Mouse (Mus musculus) layer of hippocampus, postnatal 36 days (tissue): ENCODE measurements around the gene Taok1. TPM values are rescaled to one million over a fixed set of nuclear protein-coding genes. Genes with fewer than 3 reads are reported as not detected.
"Not testable (repeated sequence)": the region's sequence is repeated elsewhere in the genome, so short reads cannot be mapped to it uniquely, and the experiment has no call there.

Experiments used
- DNase-seq, 2 experiments: peaks; one replicate each; pipeline ENCODE4 v3.0.0; 2022
- total RNA-seq, 2 experiments: library from RNA; stranded (reverse); gene quantifications; 2 replicates each; pipeline ENCODE4 v1.2.3; 2021

Taok1 gene
- 100 to 1,000 TPM; 114 to 116 TPM for total RNA-seq

GRCm38 (mm10) chr11:77607538-77608455 lies at the start of gene Taok1:
Gene Taok1, minus strand, starts transcription at chr11:77607815.
- DNase-seq, result peak; percentile 89 to 91

- not testable (repeated sequence) for DNase-seq
These were observed 46.0 kb upstream of the Taok1 start for GRCm38 (mm10) chr11:77653406-77654190.

- no peak for DNase-seq
These were observed 44.9 kb upstream of the Taok1 start for GRCm38 (mm10) chr11:77652484-77652883.

DNA sequence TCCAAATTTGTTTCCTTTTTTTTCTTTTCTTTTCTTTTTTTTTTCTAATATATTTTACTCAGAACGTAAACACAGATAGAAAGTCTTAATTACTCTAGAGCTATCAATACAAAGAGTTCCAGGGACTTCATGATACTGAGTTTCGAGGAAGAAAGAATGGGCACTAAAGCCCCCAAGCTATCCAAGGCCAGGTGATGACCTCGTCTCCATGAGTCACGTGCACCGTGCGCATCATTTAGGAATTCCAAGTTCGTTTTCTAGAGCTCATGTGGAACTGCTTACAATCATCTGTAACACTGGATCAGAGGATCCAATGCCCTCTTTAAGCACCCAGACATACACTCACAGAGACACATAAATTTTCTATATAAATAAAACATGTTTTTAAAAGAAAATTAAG lies 41.3 kb upstream of the Taok1 start:
- no peak for DNase-seq

DNA sequence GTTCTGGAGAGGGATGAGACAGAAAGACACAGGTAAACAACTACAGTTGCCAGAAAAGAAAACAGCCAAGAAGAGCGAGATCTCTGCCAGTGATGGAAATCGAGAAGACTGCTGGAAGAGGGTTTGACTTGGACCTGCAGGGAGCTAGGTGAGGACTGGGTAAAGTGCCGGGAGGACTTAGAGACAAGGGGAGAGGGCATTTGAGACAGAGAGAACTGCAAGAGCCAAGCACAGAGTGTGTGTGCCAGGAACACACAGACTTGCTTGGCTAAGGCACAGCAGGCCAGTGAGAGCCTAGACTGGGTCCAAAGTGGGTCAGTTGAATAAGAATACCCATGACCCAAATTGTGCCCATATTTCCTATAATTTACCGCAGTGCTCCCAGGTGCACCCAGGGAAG lies 37.9 kb upstream of the Taok1 start:
- DNase-seq, result peak; percentile 19 to 20

- DNase-seq, result no peak
These were observed 33.8 kb upstream of the Taok1 start for GRCm38 (mm10) chr11:77641390-77641789.

DNA sequence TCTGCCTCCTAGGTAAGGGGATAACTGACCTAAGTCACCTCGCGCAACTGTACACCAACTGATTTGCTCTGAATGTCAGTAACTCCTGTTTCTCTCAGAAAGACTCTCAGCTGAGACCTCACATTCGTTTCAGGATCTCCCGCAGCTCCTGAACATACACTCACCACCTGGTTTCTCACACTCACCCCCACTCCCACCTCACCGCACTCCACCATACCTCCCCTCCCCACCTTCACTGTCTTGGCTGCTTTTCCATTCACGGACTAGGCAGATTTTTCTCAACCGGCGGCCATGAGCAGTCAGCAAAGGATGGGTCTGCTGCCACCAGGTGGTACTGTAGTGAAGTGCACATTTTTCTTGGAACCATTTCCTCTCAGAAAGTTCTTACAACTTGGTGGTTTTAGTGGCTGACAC lies 22.6 kb upstream of the Taok1 start:
- peak; percentile 71 to 82 for DNase-seq

DNA sequence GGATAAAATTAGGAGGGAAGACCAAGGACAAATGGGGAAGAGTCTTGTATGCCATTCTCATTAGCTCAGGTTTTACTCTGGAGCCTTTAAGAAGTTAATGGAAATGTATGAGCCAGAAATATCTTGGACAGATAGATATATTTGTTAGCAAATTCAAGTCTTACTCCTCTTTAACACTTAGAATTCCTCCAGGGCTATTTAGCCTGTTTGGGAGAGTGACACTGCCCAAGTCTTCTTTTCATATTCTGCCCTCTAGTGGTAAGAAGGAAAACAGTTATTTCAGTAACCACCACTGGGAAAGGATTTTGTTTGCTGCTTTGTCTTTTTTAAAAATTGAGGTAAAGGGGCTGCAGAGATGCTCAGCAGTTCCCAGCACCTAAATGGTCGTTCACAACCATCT lies 21.9 kb upstream of the Taok1 start:
- DNase-seq, result no peak

- no peak for DNase-seq
These were observed 19.3 kb upstream of the Taok1 start for GRCm38 (mm10) chr11:77626596-77627535.

GRCm38 (mm10) chr11:77625061-77625855 lies 17.6 kb upstream of the Taok1 start:
- DNase-seq, result peak; percentile 72 to 73

DNA sequence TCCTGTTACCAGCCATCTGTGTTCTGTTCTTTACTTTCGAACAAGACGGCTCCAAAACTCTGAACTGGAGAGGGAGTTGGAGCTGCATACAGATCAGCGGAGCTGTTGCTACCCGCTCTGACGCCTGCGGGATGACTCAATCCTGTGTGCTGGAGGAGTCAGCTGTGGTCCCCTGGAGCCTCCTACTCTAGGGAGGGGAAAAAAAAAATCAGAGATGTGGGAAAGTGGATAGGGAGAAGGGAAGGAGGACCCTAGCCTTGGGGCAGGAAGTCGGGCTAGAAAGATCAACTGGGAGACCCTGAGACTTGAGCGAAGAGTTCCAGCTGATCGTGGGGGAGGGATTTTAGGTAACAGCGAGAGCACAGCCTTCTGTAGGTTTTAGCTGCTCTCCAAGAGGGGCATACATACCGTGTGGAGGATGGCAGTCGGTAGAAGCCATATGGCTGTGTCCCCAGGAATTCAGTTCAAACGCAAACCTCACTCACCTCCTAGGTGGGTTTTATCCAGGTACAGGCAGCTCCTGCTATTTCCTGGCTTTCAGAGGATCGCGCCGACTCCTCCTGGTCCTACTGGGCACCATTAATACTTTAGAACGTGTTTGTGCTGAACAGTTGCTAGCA lies 16.9 kb upstream of the Taok1 start:
- DNase-seq, result peak; percentile 80 to 81

GRCm38 (mm10) chr11:77624002-77624401 lies 16.4 kb upstream of the Taok1 start:
- no peak for DNase-seq

GRCm38 (mm10) chr11:77621902-77622535 lies 14.4 kb upstream of the Taok1 start:
- no peak for DNase-seq

DNA sequence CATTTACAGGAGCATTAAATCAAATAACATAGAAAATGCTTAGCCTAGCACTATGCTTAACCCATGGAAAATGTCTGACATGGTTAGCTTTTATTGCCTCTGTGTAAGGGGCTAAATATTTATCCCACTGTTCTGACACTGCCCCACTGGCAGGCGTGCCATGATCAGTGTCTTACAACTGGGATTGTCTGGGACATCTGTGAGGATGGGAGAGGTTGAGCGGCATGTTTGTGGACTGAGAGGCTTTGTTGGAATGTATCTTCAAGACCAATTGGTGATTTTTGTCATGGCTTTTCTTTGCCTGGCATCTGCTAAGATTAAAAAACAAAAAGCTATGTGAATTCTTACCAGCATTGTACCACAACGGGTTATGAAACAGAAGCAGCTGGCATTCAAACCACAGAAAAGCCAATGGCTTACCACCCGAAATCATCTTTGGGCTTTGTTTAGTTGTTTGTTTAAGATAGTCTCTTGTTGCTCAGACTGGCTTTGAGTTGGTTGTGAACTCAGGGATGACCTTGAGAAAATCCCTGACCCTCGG lies 7.5 kb upstream of the Taok1 start:
- no peak for DNase-seq

DNA sequence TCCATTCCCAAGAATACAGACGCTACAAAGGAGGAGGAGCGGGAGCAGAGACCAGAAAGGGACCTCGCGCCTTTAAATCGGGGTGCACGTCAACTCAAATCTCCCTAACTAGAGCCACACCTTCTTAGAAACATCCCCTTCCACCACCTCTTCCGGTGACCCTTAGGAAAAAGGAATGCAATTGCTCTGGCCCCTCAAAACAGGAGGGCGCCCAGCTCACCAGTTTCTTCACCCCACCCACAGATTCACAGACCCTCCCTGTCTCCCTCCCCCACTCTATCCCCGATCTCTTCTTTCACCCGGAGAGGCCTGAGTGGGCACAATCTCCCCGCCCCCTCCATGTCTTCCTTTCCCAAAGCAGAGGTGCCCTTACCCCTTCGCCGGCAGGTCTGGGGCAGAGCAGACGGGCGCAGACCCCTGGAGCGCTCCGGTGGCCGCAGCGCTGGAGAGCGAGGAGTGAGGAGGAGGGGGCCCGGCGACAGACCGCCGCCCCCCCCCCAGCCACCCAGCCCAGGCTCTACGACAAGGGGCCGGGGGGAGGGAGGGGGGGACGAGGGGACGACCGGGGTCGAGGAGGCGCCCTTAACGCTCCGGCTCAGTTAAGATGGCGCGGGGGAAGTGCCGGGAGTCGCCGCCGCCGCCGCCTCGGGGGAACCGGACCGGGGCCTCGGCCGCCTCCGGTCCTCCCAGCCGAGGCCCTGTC lies 629 bp downstream of the Taok1 start:
- peak; percentile 44 to 49 for DNase-seq

DNA sequence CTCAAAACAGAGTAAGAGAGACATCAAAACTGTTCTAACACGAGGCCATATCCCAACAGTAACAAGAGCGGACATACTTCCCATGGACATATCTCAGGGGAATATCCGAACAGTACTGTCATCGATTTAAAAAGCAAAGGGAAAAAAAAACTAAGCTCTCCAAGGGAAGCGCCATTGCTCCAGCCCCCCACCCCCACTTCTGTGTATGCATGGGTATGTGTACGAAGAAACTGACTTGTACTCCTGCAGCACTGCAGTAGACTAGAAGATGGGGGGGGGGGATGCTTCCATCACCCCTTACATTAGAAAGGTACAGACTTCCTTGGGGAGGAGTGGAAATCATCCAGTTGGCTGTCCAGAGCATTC lies 1.2 kb downstream of the Taok1 start:
- no peak for DNase-seq

DNA sequence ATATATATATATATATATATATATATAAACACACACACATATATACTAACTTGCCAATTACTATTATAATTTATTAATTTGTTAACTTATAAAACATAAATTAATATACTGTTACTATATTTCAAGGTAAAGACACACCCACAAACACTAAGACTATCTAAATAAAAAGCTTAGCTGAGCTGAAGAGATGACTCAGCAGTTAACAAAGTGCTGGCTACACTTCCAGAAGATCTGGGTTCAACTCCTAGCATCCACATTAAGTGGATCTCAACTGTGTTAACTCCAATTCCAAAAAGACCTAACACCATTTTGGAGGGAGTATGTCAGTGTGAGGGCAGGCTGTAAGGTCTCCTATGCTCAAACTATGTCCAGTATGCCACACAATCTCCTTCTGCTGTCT lies 10.3 kb downstream of the Taok1 start:
- no peak for DNase-seq

DNA sequence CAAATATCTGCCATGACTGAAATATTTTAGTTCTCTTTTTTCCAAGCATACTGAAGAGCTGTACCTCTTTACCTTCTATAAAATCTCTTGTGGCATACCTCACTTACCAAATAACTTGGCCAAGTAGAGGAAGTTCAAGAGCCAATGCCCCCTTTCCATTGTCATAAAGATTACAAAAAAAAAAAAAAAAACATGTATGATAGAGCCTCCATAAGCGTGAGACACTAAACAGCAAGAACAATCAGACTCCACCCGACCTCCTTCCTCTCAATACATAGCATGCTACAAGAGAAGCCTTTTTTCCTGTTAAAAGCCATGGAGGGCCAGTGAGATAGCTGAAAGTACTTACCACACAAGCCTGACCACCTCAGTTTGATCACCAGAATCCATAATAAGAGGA lies 16.2 kb downstream of the Taok1 start:
- DNase-seq, result no peak

DNA sequence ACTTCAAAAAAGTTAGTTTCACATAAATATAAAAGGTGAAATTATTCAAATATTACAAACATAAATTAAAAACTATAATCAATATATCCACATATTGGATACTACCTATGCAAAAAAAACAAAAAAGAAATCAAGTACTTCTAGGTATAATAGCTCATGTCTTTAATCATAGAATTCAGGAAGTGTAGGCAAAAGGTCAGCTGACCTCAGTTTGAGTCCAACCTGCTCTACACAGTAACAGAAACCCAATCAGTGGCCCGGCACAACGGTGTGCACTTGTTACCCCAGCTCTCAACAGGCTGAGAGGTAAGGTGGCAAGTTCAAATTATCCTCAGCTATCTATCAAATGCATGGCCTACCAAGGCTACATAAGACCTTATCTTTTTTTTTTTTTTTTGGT lies 16.8 kb downstream of the Taok1 start:
- no peak for DNase-seq

GRCm38 (mm10) chr11:77585201-77585600 lies 22.4 kb downstream of the Taok1 start:
- DNase-seq, result no peak
